Mouse (Mus musculus): ENCODE measurements around the gene Mfsd6. TPM values are rescaled to one million over a fixed set of nuclear protein-coding genes. Genes with fewer than 3 reads are reported as not detected.

The Mfsd6 gene
- total and polyA plus RNA-seq, 2 experiments from 2014 or later: 1.7 to 9.7 TPM

GRCm38 (mm10) chr1:52754331-52754730 is 27.1 kb upstream of the Mfsd6 start:
- peaks cover 8% of the 10 kb centered on the region for H3K4me1 ChIP-seq (ENCODE audit: control insufficient read depth, insufficient read depth)
- no peak for DNase-seq (ENCODE audit: low spot score)
- H3K4me2 ChIP-seq (ENCODE audit: low read depth, low read length): no peak overlapping the region
- TF ChIP-seq CTCF (IDR thresholded peaks at IDR 0.05; ENCODE audit: low read depth) (no peak), EP300 (IDR thresholded peaks at IDR 0.05; ENCODE audit: low read depth) (no peak)
- WGBS: 88% methylated on average over 1 of the region's 1 CpGs
- ATAC-seq (ENCODE audit: insufficient read depth, low read depth): no peak
- no peak overlapping the region for H3K9ac ChIP-seq (replicated peaks; ENCODE audit: low read depth, low read length)
- H3K4me3 ChIP-seq (ENCODE audit: low read depth, low read length): no peak overlapping the region
- no peak overlapping the region for H3K27ac ChIP-seq (ENCODE audit: low read depth)
- no peaks in the 10 kb centered on the region for H3K36me3 ChIP-seq (replicated peaks; ENCODE audit: control insufficient read depth, insufficient read depth, low read length)
- no peaks in the 10 kb centered on the region for H3K9me3 ChIP-seq (replicated peaks; ENCODE audit: control insufficient read depth, low read length)
- H3K27me3 ChIP-seq (ENCODE audit: control insufficient read depth, insufficient read depth, low read length): no peaks in the 10 kb centered on the region

- H3K27me3 ChIP-seq (ENCODE audit: control insufficient read depth, insufficient read depth, low read length): no peaks in the 10 kb centered on the region
- DNase-seq (ENCODE audit: low spot score): no peak
- ATAC-seq (ENCODE audit: insufficient read depth, low read depth): no peak
- peaks cover 8% of the 10 kb centered on the region for H3K4me1 ChIP-seq (ENCODE audit: control insufficient read depth, insufficient read depth)
- no peak overlapping the region for H3K4me2 ChIP-seq (ENCODE audit: low read depth, low read length)
- no peak overlapping the region for H3K27ac ChIP-seq (ENCODE audit: low read depth)
- no peak for TF ChIP-seq CTCF (IDR thresholded peaks at IDR 0.05; ENCODE audit: low read depth)
- no peak for TF ChIP-seq EP300 (IDR thresholded peaks at IDR 0.05; ENCODE audit: low read depth)
- no peaks in the 10 kb centered on the region for H3K36me3 ChIP-seq (replicated peaks; ENCODE audit: control insufficient read depth, insufficient read depth, low read length)
- no peaks in the 10 kb centered on the region for H3K9me3 ChIP-seq (replicated peaks; ENCODE audit: control insufficient read depth, low read length)
- no peak overlapping the region for H3K9ac ChIP-seq (replicated peaks; ENCODE audit: low read depth, low read length)
- WGBS: 88% methylated on average over 2 of the region's 2 CpGs
- H3K4me3 ChIP-seq (ENCODE audit: low read depth, low read length): no peak overlapping the region
Observed at GRCm38 (mm10) chr1:52753828-52754227, 26.6 kb upstream of the Mfsd6 start.

GRCm38 (mm10) chr1:52752706-52753105 is 25.4 kb upstream of the Mfsd6 start:
- 42% methylated on average over 3 of the region's 3 CpGs for WGBS
- DNase-seq (ENCODE audit: low spot score): peak; percentile 62
- no peak overlapping the region for H3K27ac ChIP-seq (ENCODE audit: low read depth)

GRCm38 (mm10) chr1:52751634-52752033 is 24.4 kb upstream of the Mfsd6 start:
- Histone ChIP-seq H3K9ac (replicated peaks; ENCODE audit: low read depth, low read length) (no peak overlapping the region), H3K4me3 (ENCODE audit: low read depth, low read length) (no peak overlapping the region), H3K9me3 (replicated peaks; ENCODE audit: control insufficient read depth, low read length) (no peaks in the 10 kb centered on the region), H3K36me3 (replicated peaks; ENCODE audit: control insufficient read depth, insufficient read depth, low read length) (no peaks in the 10 kb centered on the region), H3K4me1 (ENCODE audit: control insufficient read depth, insufficient read depth) (peaks cover 6% of the 10 kb centered on the region), H3K27ac (ENCODE audit: low read depth) (no peak overlapping the region), H3K4me2 (ENCODE audit: low read depth, low read length) (no peak overlapping the region), H3K27me3 (ENCODE audit: control insufficient read depth, insufficient read depth, low read length) (no peaks in the 10 kb centered on the region)
- no peak for DNase-seq (ENCODE audit: low spot score)
- no peak for TF ChIP-seq CTCF (IDR thresholded peaks at IDR 0.05; ENCODE audit: low read depth)
- no peak for TF ChIP-seq EP300 (IDR thresholded peaks at IDR 0.05; ENCODE audit: low read depth)
- no peak for ATAC-seq (ENCODE audit: insufficient read depth, low read depth)
- WGBS: 95% methylated on average over 1 of the region's 1 CpGs

More at GRCm38 (mm10) chr1:52752706-52753105, 25.4 kb upstream of the Mfsd6 start:
- no peak overlapping the region for H3K4me2 ChIP-seq (ENCODE audit: low read depth, low read length)
- no peak overlapping the region for H3K4me3 ChIP-seq (ENCODE audit: low read depth, low read length)
- peak; percentile 94 for ATAC-seq (ENCODE audit: insufficient read depth, low read depth)
- TF ChIP-seq CTCF (IDR thresholded peaks at IDR 0.05; ENCODE audit: low read depth) (no peak), EP300 (IDR thresholded peaks at IDR 0.05; ENCODE audit: low read depth) (no peak)
- no peaks in the 10 kb centered on the region for H3K27me3 ChIP-seq (ENCODE audit: control insufficient read depth, insufficient read depth, low read length)
- H3K36me3 ChIP-seq (replicated peaks; ENCODE audit: control insufficient read depth, insufficient read depth, low read length): no peaks in the 10 kb centered on the region
- H3K9me3 ChIP-seq (replicated peaks; ENCODE audit: control insufficient read depth, low read length): no peaks in the 10 kb centered on the region
- H3K9ac ChIP-seq (replicated peaks; ENCODE audit: low read depth, low read length): no peak overlapping the region
- H3K4me1 ChIP-seq (ENCODE audit: control insufficient read depth, insufficient read depth): peaks cover 6% of the 10 kb centered on the region

GRCm38 (mm10) chr1:52749978-52750377 is 22.7 kb upstream of the Mfsd6 start:
- ATAC-seq (ENCODE audit: insufficient read depth, low read depth) (no peak), DNase-seq (ENCODE audit: low spot score) (no peak)
- no peak overlapping the region for H3K9ac ChIP-seq (replicated peaks; ENCODE audit: low read depth, low read length)
- WGBS: 83% methylated on average over 1 of the region's 1 CpGs
- no peaks in the 10 kb centered on the region for H3K9me3 ChIP-seq (replicated peaks; ENCODE audit: control insufficient read depth, low read length)
- no peak overlapping the region for H3K4me3 ChIP-seq (ENCODE audit: low read depth, low read length)
- no peak overlapping the region for H3K27ac ChIP-seq (ENCODE audit: low read depth)
- no peaks in the 10 kb centered on the region for H3K27me3 ChIP-seq (ENCODE audit: control insufficient read depth, insufficient read depth, low read length)
- peaks cover 6% of the 10 kb centered on the region for H3K4me1 ChIP-seq (ENCODE audit: control insufficient read depth, insufficient read depth)
- no peak overlapping the region for H3K4me2 ChIP-seq (ENCODE audit: low read depth, low read length)
- TF ChIP-seq CTCF (IDR thresholded peaks at IDR 0.05; ENCODE audit: low read depth) (no peak), EP300 (IDR thresholded peaks at IDR 0.05; ENCODE audit: low read depth) (no peak)
- H3K36me3 ChIP-seq (replicated peaks; ENCODE audit: control insufficient read depth, insufficient read depth, low read length): no peaks in the 10 kb centered on the region

- H3K9ac ChIP-seq (replicated peaks; ENCODE audit: low read depth, low read length): no peak overlapping the region
- H3K36me3 ChIP-seq (replicated peaks; ENCODE audit: control insufficient read depth, insufficient read depth, low read length): no peaks in the 10 kb centered on the region
- ATAC-seq (ENCODE audit: insufficient read depth, low read depth): no peak
- DNase-seq (ENCODE audit: low spot score): no peak
- H3K4me3 ChIP-seq (ENCODE audit: low read depth, low read length): no peak overlapping the region
- H3K4me1 ChIP-seq (ENCODE audit: control insufficient read depth, insufficient read depth): peaks cover 4% of the 10 kb centered on the region
- H3K27me3 ChIP-seq (ENCODE audit: control insufficient read depth, insufficient read depth, low read length): no peaks in the 10 kb centered on the region
- WGBS: 18% methylated on average over 3 of the region's 3 CpGs
- no peak overlapping the region for H3K4me2 ChIP-seq (ENCODE audit: low read depth, low read length)
- TF ChIP-seq CTCF (IDR thresholded peaks at IDR 0.05; ENCODE audit: low read depth) (peak; percentile 72), EP300 (IDR thresholded peaks at IDR 0.05; ENCODE audit: low read depth) (no peak)
- H3K27ac ChIP-seq (ENCODE audit: low read depth): no peak overlapping the region
- H3K9me3 ChIP-seq (replicated peaks; ENCODE audit: control insufficient read depth, low read length): no peaks in the 10 kb centered on the region
Observed at GRCm38 (mm10) chr1:52748260-52748659, 21.0 kb upstream of the Mfsd6 start.
